In genomic region chr2:25194486-25195171, GRCm38 (mm10) we compare ENCODE assay signal across 9 mouse cellular contexts. TPM values are rescaled to one million over a fixed set of nuclear protein-coding genes. Genes with fewer than 3 reads are reported as not detected.
DNase-seq lines count a peak whose midpoint lies in the region; ATAC-seq and TF ChIP-seq lines count a peak whose summit lies in the region.
"Had no signal": no experiment of that assay in that cellular context is flagged by ENCODE, and none has a peak within 500 bp of the region (broad histone marks: within the 10 kb centered on the region; RNA-seq: fewer than 3 reads in every experiment).

No protein-coding gene starts in this region.

- H3K27me3 ChIP-seq in MEL (ENCODE audit: control insufficient read depth in 1 of 2, insufficient read depth in 2 of 2, low read length in 2 of 2), result no peaks in the 10 kb centered on the region
- no peaks in the 10 kb centered on the region for H3K27me3 ChIP-seq in intestine, postnatal 0 days (replicated peaks; ENCODE audit: control insufficient read depth, insufficient read depth, low read length)

- H3K36me3 ChIP-seq in MEL (ENCODE audit: control insufficient read depth in 1 of 2, insufficient read depth in 2 of 2, low read length in 2 of 2), result peaks cover 0 to 17% of the 10 kb centered on the region in 2 experiments; a peak in 2 of 4 replicates
- peaks cover 24% of the 10 kb centered on the region for H3K36me3 ChIP-seq in intestine, postnatal 0 days (ENCODE audit: control insufficient read depth, insufficient read depth)

- peak overlapping the region; percentile 96 for H3K27ac ChIP-seq in MEL (ENCODE audit: control insufficient read depth, low read depth, low read length)
- H3K27ac ChIP-seq in intestine, postnatal 0 days (ENCODE audit: low read depth, low read length), result no peak overlapping the region; the same call in 1 of the 2 replicates

- H3K79me2 ChIP-seq in MEL (ENCODE audit: control insufficient read depth, insufficient read depth, low read length, poor library complexity), result peaks cover 21% of the 10 kb centered on the region

- TF ChIP-seq RAD21 in MEL (IDR thresholded peaks at IDR 0.05; ENCODE audit: low read depth, low read length), result no peak

- no peak for ATAC-seq in intestine, postnatal 0 days
- peak; percentile 30; the same call in 1 of the 2 replicates for ATAC-seq in neutrophil, adult 5-6 weeks (ENCODE audit: extremely low read depth, insufficient number of reproducible peaks, low FRiP score, poor library complexity, severe bottlenecking)

- peak overlapping the region; percentile 87 for H3K9ac ChIP-seq in MEL (ENCODE audit: control insufficient read depth, low read depth, low read length, poor library complexity, severe bottlenecking)
- no peak overlapping the region for H3K9ac ChIP-seq in intestine, postnatal 0 days (ENCODE audit: low read depth, low read length)

- TF ChIP-seq CTCF in MEL (IDR thresholded peaks at IDR 0.05 in 2 of 3, conservative IDR thresholded peaks at IDR 0.05 in 1 of 3; ENCODE audit: control insufficient read depth in 1 of 3, insufficient read depth in 1 of 3, low read depth in 2 of 3, low read length in 3 of 3, poor library complexity in 1 of 3, severe bottlenecking in 1 of 3), result no peak
- no peak for TF ChIP-seq CTCF in intestine, postnatal 0 days (IDR thresholded peaks at IDR 0.05; ENCODE audit: low read depth)

- no peaks in the 10 kb centered on the region for H3K9me3 ChIP-seq in MEL (replicated peaks; ENCODE audit: insufficient read depth, low read length)
- no peaks in the 10 kb centered on the region for H3K9me3 ChIP-seq in intestine, postnatal 0 days (ENCODE audit: control insufficient read depth)

- peak overlapping the region; percentile 66 for H3K4me2 ChIP-seq in intestine, postnatal 0 days (replicated peaks; ENCODE audit: low read depth)

- TF ChIP-seq EP300 in MEL (IDR thresholded peaks at IDR 0.05; ENCODE audit: low read depth in 1 of 2, low read length in 2 of 2), result peak in 1 of 2 experiments; percentile 14; a peak in 1 of 4 replicates

- intact Hi-C loops in gastrocnemius, postnatal 14 days (cut with DNase I; ENCODE audit: low total_unique reads), result loop anchor here (10.0 kb wide), 1 partner anchor 50 kb away; the partner anchor contains the start of genes AL732309.1, Cysrt1 and Rnf208

- peaks cover 6 to 32% of the 10 kb centered on the region in 2 experiments for H3K4me1 ChIP-seq in MEL (ENCODE audit: control insufficient read depth in 1 of 2, insufficient read depth in 2 of 2, low read length in 2 of 2)
- peaks cover 19% of the 10 kb centered on the region; the same call in 1 of the 2 replicates for H3K4me1 ChIP-seq in intestine, postnatal 0 days (replicated peaks; ENCODE audit: control insufficient read depth, insufficient read depth, low read length)

- H3K4me3 ChIP-seq in MEL (ENCODE audit: control insufficient read depth in 1 of 2, insufficient read depth in 1 of 2, low read depth in 2 of 2, low read length in 2 of 2), result peak overlapping the region; percentile 57 to 72
- H3K4me3 ChIP-seq in intestine, postnatal 0 days (ENCODE audit: low read depth, low read length), result peak overlapping the region; percentile 37

- WGBS in intestine, postnatal 0 days, result 72% methylated on average over 17 of the region's 17 CpGs

- peak; percentile 96 for DNase-seq in heart, adult 11 months
- DNase-seq in heart, postnatal 4 days, result no peak
- DNase-seq in MEL (ENCODE audit: low read depth, low spot score), result peak; percentile 78
- DNase-seq in frontal cortex, postnatal 36 days (ENCODE audit: low spot score in 2 of 2), result no peak
- DNase-seq in frontal cortex, postnatal 14 days (ENCODE audit: low spot score in 2 of 2), result no peak
- DNase-seq in gastrocnemius, postnatal 14 days, result no peak

- TF ChIP-seq POLR2A in MEL (IDR thresholded peaks at IDR 0.05; ENCODE audit: control insufficient read depth in 1 of 2, insufficient read depth in 1 of 2, low read depth in 1 of 2, low read length in 2 of 2, poor library complexity in 1 of 2), result peak in 1 of 2 experiments; percentile 62; a peak in 2 of 4 replicates

TF ChIP-seq in MEL, 35 proteins besides CTCF, POLR2A, EP300 and RAD21 (continues in another document):
- TF ChIP-seq CHD2 (IDR thresholded peaks at IDR 0.05; ENCODE audit: low read length) (no peak), POLR2AphosphoS2 (IDR thresholded peaks at IDR 0.05; ENCODE audit: low read length) (no peak; the same call in 1 of the 2 replicates), NRF1 (IDR thresholded peaks at IDR 0.05; ENCODE audit: insufficient read depth, low read depth, low read length, poor library complexity, severe bottlenecking) (no peak), HCFC1 (IDR thresholded peaks at IDR 0.05; ENCODE audit: low read depth, low read length) (0 out of 2 replicates have a peak, but pooled peaks have one; percentile 11), TBP (IDR thresholded peaks at IDR 0.05; ENCODE audit: low read depth, low read length) (peak; percentile 58), ZMIZ1 (IDR thresholded peaks at IDR 0.05; ENCODE audit: low read depth, low read length) (0 out of 2 replicates have a peak, but pooled peaks have one; percentile 38), GABPA (IDR thresholded peaks at IDR 0.05; ENCODE audit: low read depth, low read length) (no peak), ETS1 (IDR thresholded peaks at IDR 0.05; ENCODE audit: low read depth, low read length) (no peak), GATA1 (IDR thresholded peaks at IDR 0.05; ENCODE audit: low read depth, low read length) (no peak), TCF12 (IDR thresholded peaks at IDR 0.05; ENCODE audit: low read depth, low read length) (0 out of 2 replicates have a peak, but pooled peaks have one; percentile 4), ZC3H11A (IDR thresholded peaks at IDR 0.05; ENCODE audit: low read depth, low read length) (no peak), UBTF (IDR thresholded peaks at IDR 0.05; ENCODE audit: borderline replicate concordance, insufficient read depth, low read depth, low read length) (no peak), USF1 (IDR thresholded peaks at IDR 0.05; ENCODE audit: low read depth, low read length) (peak; percentile 79), MAZ (IDR thresholded peaks at IDR 0.05; ENCODE audit: low read depth, low read length) (0 out of 2 replicates have a peak, but pooled peaks have one; percentile 45), MYC (IDR thresholded peaks at IDR 0.05; ENCODE audit: low read depth, low read length) (no peak), SMC3 (IDR thresholded peaks at IDR 0.05; ENCODE audit: low read depth, low read length) (no peak), MAFK (IDR thresholded peaks at IDR 0.05; ENCODE audit: borderline replicate concordance, low read depth, low read length) (no peak), MEF2A (IDR thresholded peaks at IDR 0.05; ENCODE audit: extremely low read depth, insufficient replicate concordance, low read depth, low read length, poor library complexity, severe bottlenecking) (no peak), RCOR1 (IDR thresholded peaks at IDR 0.05; ENCODE audit: low read depth, low read length) (no peak), ZNF384 (IDR thresholded peaks at IDR 0.05; ENCODE audit: low read depth, low read length) (no peak), MAX (IDR thresholded peaks at IDR 0.05; ENCODE audit: low read length) (no peak), USF2 (IDR thresholded peaks at IDR 0.05; ENCODE audit: borderline replicate concordance in 1 of 2, insufficient read depth in 1 of 2, low read depth in 1 of 2, low read length in 2 of 2) (no peak), JUND (IDR thresholded peaks at IDR 0.05; ENCODE audit: low read depth, low read length) (no peak), TAL1 (IDR thresholded peaks at IDR 0.05; ENCODE audit: low read length) (no peak), E2F4 (IDR thresholded peaks at IDR 0.05; ENCODE audit: borderline replicate concordance, low read depth, low read length) (no peak)

RNA-seq across cellular contexts. Expression of gene Tor4a, which starts 2.1 kb away (rescaled TPM):
- total RNA-seq in heart, postnatal 4 days (2021), result 1 to 10 TPM; 4.4 to 5.8 TPM
- 7.6 and 9.1 TPM in 2 replicates for total RNA-seq in MEL (2012; rRNA removed)
- 10 to 100 TPM in 1 of 2 experiments, not detected in 1; 13.7 TPM for polyA plus RNA-seq in MEL (2012; ENCODE audit: insufficient read depth in 1 of 2, insufficient read length in 2 of 2, low read depth in 1 of 2, low replicate concordance in 2 of 2, missing spikeins in 1 of 2)
- 12.0 and 12.6 TPM in 2 replicates for polyA plus RNA-seq in intestine, postnatal 0 days (2015; fragmentation: Nextera tagmentation; extraction: Ambion mirVana)
- total RNA-seq in neutrophil, adult 5-6 weeks (2017), result 50.0 and 56.1 TPM in 2 replicates
- total RNA-seq in gastrocnemius, postnatal 14 days (2021), result 1 to 10 TPM; 1.9 TPM

RNA-seq across cellular contexts. Expression of gene Nrarp, which starts 14.1 kb away (rescaled TPM):
- total RNA-seq in heart, postnatal 4 days (2021), result 10 to 100 TPM; 31.2 to 33.4 TPM
- 6.3 and 6.5 TPM in 2 replicates for total RNA-seq in MEL (2012; rRNA removed)
- 10 to 100 TPM in 1 of 2 experiments, not detected in 1; 12.3 TPM for polyA plus RNA-seq in MEL (2012; ENCODE audit: insufficient read depth in 1 of 2, insufficient read length in 2 of 2, low read depth in 1 of 2, low replicate concordance in 2 of 2, missing spikeins in 1 of 2)
- 15.9 and 16.5 TPM in 2 replicates for polyA plus RNA-seq in intestine, postnatal 0 days (2015; fragmentation: Nextera tagmentation; extraction: Ambion mirVana)
- total RNA-seq in neutrophil, adult 5-6 weeks (2017), result 1.7 and 3.6 TPM in 2 replicates
- 10 to 100 TPM; 11.3 to 13.6 TPM for total RNA-seq in gastrocnemius, postnatal 14 days (2021)

RNA-seq across cellular contexts. Expression of gene Nelfb, which starts 16.7 kb away (rescaled TPM):
- total RNA-seq in heart, postnatal 4 days (2021), result 10 to 100 TPM; 43.4 to 44.5 TPM
- 62.9 and 63.1 TPM in 2 replicates for total RNA-seq in MEL (2012; rRNA removed)
- 10 to 100 TPM in 1 of 2 experiments, not detected in 1; 83.5 TPM for polyA plus RNA-seq in MEL (2012; ENCODE audit: insufficient read depth in 1 of 2, insufficient read length in 2 of 2, low read depth in 1 of 2, low replicate concordance in 2 of 2, missing spikeins in 1 of 2)
- 41.4 and 45.6 TPM in 2 replicates for polyA plus RNA-seq in intestine, postnatal 0 days (2015; fragmentation: Nextera tagmentation; extraction: Ambion mirVana)
- 95.0 and 104 TPM in 2 replicates for total RNA-seq in neutrophil, adult 5-6 weeks (2017)
- total RNA-seq in gastrocnemius, postnatal 14 days (2021), result 10 to 100 TPM; 24.1 to 26.1 TPM

RNA-seq across cellular contexts. Expression of gene Stpg3, which starts 19.8 kb away (rescaled TPM):
- total RNA-seq in heart, postnatal 4 days (2021), result not detected
- not detected in 2 replicates for total RNA-seq in MEL (2012; rRNA removed)
- polyA plus RNA-seq in MEL (2012; ENCODE audit: insufficient read depth in 1 of 2, insufficient read length in 2 of 2, low read depth in 1 of 2, low replicate concordance in 2 of 2, missing spikeins in 1 of 2), result under 1 TPM in 1 of 2 experiments, not detected in 1; 0.07 TPM
- polyA plus RNA-seq in intestine, postnatal 0 days (2015; fragmentation: Nextera tagmentation; extraction: Ambion mirVana), result not detected in 2 replicates
- total RNA-seq in neutrophil, adult 5-6 weeks (2017), result not detected in 2 replicates
- not detected for total RNA-seq in gastrocnemius, postnatal 14 days (2021)
- polyA plus RNA-seq: neural tube, embryonic 14.5 days had no signal

RNA-seq across cellular contexts. Expression of gene Fam166a, which starts 23.9 kb away (rescaled TPM):
- total RNA-seq in heart, postnatal 4 days (2021), result not detected
- 1.1 TPM in 1 of 2 replicates, not detected in the other for total RNA-seq in MEL (2012; rRNA removed)
- polyA plus RNA-seq in MEL (2012; ENCODE audit: insufficient read depth in 1 of 2, insufficient read length in 2 of 2, low read depth in 1 of 2, low replicate concordance in 2 of 2, missing spikeins in 1 of 2), result 10 to 100 TPM in 1 of 2 experiments, not detected in 1; 15.6 TPM
- polyA plus RNA-seq in intestine, postnatal 0 days (2015; fragmentation: Nextera tagmentation; extraction: Ambion mirVana), result 0.78 and 1.4 TPM in 2 replicates
- not detected in 2 replicates for total RNA-seq in neutrophil, adult 5-6 weeks (2017)
- total RNA-seq in gastrocnemius, postnatal 14 days (2021), result not detected

Comparison
In these comparisons a context has a peak if more than half of its experiments do, and no peak if none do; other contexts are left out.
1. DNase-seq: peak in heart, adult 11 months (single experiment) and MEL (single experiment); none in heart, postnatal 4 days (single experiment), frontal cortex, postnatal 36 days (0 of 2), frontal cortex, postnatal 14 days (0 of 2) and gastrocnemius, postnatal 14 days (single experiment).